Mouse (Mus musculus): ENCODE measurements at regions not wholly inside any gene's neighbourhood (a gene's known extent, or its start where the extent isn't known, plus 50 kb on each side); places are given as distances from the start of the nearest gene placed in this dataset.

DNA sequence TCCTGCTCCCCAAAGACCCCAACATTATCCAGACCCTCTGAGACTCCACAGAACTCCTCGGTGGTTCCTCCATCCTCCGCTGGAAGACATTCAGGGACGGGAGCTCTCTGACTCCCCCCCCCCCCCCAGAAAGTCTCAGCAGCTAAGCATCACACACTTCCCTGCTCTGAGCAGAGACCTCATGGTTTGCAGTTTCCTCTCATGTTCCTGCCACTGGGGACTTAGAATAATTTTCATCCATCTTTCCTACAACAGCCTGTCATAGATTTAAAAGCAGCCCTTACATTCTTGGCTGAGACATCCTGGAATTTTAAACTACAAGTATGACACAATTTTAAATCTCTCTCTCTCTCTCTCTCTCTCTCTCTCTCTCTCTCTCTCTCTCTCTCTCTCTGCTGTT is 69.2 kb downstream of the Gpr65 start:
- no peak for DNase-seq (ENCODE audit: low read depth, low spot score)

- no peak for DNase-seq (ENCODE audit: low read depth, low spot score)
Measured at GRCm38 (mm10) chr12:98339536-98339935, 71.1 kb downstream of the Gpr65 start.

DNA sequence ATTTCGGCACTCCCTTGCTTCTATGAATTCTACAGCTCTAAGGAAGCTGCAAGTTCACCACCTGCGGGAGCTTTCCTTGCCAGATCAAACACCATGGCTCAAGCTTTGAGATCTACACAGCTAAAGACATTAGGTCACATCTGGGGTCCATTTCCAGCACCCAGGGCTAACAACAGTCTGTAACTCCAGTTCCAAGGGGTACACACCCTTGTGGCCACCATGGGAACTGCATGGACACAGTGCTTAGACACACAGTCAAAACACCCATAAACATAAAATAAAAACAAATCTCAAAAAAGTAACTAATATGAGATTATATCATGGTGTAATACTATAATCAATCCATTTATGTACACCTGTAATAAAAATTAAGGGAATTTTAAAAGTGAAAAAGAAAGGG is 73.7 kb downstream of the Gpr65 start:
- no peak for DNase-seq (ENCODE audit: low read depth, low spot score)

DNA sequence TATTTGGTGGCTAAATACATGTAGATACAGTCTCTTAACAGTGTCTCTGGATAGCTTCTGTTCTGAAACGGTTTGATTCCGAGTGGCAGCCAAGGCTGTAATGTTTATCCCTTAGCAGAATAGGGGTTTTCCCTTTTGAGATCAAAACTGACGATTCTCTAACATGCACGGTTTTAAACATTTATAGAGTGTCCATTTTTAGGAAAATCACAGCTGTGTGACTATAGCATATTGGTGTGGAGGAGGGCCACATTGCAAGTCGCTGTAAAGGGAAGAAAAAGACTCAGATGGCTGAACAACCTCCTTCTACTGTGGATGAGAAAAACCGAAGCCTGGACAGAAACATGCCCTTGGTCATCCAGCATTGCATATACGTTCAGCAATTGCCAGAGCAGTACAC is 75.2 kb downstream of the Gpr65 start:
- DNase-seq (ENCODE audit: low read depth, low spot score), result no peak

GRCm38 (mm10) chr12:98347056-98347455 is 78.6 kb downstream of the Gpr65 start:
- no peak for DNase-seq (ENCODE audit: low read depth, low spot score)

DNA sequence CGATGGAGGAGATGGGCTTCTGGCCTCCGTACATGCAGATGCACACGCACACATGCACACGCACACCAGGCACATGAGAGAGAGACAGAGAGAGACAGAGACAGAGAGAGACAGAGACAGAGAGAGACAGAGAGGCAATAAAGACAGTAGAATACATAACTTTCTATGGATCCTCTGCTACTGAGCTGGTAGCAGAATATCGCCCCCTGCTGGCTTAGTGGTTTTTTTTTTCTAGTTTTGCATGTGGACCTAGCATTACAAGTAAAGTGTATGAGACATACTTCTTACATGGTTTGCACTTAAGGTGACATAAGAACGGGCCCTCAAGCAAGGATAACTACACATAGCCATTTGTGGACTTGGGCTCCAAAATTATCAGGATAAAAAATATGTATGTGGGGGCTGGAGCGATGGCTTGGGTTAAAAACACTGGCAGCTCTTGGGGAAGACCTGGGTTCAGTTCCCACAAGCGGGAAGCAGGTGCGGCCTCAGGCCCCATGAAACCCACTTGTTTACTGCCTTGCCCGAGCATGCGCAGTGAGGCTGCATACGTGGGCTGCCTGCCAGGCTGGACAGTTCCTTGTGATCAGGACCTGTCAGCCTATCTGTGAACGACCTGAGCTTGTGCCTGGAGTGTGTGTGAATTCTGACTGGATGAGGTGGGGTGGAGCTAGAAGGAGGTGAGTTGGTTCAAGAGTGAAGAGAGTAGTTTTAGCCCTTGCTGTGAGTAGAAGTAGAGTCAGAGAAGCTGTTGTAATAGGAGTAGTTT is 79.3 kb downstream of the Gpr65 start:
- peak; percentile 4 for DNase-seq (ENCODE audit: low read depth, low spot score)

GRCm38 (mm10) chr12:98349864-98350643 is 81.6 kb downstream of the Gpr65 start:
- no peak for DNase-seq (ENCODE audit: low read depth, low spot score)

- DNase-seq (ENCODE audit: low read depth, low spot score), result no peak
Measured at GRCm38 (mm10) chr12:98352401-98352800, 84.0 kb downstream of the Gpr65 start.

- DNase-seq (ENCODE audit: low read depth, low spot score), result no peak
Measured at GRCm38 (mm10) chr12:98354545-98354944, 86.1 kb downstream of the Gpr65 start.

DNA sequence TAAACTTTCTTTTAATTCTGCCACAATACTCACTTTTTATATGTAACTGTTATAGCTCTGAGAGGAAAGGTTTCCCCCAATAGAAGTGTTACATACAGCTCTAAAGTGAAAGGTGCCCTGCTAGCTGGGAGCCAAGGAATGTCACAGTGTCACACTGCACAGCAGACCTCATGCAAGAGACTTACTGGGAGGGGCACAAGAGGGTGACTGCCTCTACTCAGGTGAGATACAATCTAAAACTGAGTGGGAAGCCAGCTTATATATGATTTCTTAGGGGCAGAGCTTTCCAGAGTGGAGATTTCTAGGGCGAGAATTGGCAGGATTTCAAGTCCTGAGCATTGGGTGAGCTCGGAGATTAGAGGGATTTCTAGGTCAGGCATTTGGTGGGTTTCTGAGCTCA is 99.1 kb downstream of the Gpr65 start:
- DNase-seq (ENCODE audit: low read depth, low spot score), result peak; percentile 3

- DNase-seq (ENCODE audit: low read depth, low spot score), result no peak
Measured at GRCm38 (mm10) chr12:98370771-98371170, 102.3 kb downstream of the Gpr65 start.

DNA sequence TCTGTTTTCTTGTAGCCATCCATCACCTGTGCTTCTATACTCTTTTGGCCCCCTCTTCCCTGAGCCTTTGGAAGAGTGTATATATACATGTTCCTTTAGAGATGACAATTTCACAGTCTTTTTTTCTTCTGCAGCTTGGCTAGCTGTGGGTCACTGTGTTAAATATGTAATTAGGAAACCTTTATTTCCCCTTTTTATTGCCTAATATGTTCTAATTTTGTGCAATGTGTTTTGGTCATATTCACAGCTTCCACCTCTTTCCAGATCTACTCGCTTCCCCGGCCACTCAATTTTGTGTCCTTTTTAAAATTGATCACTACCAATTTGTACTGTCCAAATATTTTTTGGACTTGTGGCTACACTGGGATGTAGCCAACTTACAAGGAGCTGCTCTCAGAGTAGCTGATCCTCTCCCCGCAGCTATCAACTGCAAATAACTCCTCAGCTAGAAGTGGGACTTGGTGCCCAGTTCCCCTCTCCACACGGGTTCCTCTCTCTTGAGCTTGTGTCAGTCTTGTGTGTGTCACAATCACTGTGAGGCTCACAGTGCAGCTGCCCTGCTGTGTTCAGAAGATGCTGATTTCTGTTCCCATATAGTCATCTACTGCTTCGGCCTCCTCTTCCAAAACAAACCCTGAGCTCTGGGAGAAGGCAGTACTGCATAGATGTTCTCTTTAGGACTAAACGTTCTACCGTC is 106.9 kb downstream of the Gpr65 start:
- DNase-seq (ENCODE audit: low read depth, low spot score), result no peak

Data from retina, adult 2 months (tissue).